Mouse (Mus musculus) macrophage (primary cell): ENCODE data around the gene Vash2. TPM values are rescaled to one million over a fixed set of nuclear protein-coding genes. Genes with fewer than 3 reads are reported as not detected.

Experiments
- H3K27ac ChIP-seq: fragments of 350-480 bp; formaldehyde crosslinking; 2 replicates; pipeline ENCODE4 v1.9.0; 2021
- H3K36me3 ChIP-seq: fragments of 350-480 bp; formaldehyde crosslinking; 2 replicates; pipeline ENCODE4 v1.9.0; 2021; ENCODE audit errors: inconsistent target
- H3K4me3 ChIP-seq: fragments of 350-480 bp; formaldehyde crosslinking; 2 replicates; pipeline ENCODE4 v1.9.0; 2021; ENCODE audit errors: inconsistent target
- H3K79me2 ChIP-seq: fragments of 350-480 bp; formaldehyde crosslinking; 2 replicates; pipeline ENCODE4 v1.9.0; 2021; ENCODE audit errors: inconsistent target
- WGBS: methylation state at CpG from one replicate; pipeline ENCODE4 v1.1.7; 2026; ENCODE audit warnings: inconsistent platforms; ENCODE audit not compliant: missing documents; 5-methylcytosine and 5-hydroxymethylcytosine counted together
- polyA plus RNA-seq: library from polyadenylated mRNA; stranded (reverse); fragments of 250-400 nt; gene quantifications from 3 replicates; pipeline ENCODE4 v1.2.4, GENCODE M21; 2018; ENCODE audit warnings: inconsistent platforms

The Vash2 gene
- polyA plus RNA-seq, 1 experiment from 2014 or later, result 1.9 TPM

DNA sequence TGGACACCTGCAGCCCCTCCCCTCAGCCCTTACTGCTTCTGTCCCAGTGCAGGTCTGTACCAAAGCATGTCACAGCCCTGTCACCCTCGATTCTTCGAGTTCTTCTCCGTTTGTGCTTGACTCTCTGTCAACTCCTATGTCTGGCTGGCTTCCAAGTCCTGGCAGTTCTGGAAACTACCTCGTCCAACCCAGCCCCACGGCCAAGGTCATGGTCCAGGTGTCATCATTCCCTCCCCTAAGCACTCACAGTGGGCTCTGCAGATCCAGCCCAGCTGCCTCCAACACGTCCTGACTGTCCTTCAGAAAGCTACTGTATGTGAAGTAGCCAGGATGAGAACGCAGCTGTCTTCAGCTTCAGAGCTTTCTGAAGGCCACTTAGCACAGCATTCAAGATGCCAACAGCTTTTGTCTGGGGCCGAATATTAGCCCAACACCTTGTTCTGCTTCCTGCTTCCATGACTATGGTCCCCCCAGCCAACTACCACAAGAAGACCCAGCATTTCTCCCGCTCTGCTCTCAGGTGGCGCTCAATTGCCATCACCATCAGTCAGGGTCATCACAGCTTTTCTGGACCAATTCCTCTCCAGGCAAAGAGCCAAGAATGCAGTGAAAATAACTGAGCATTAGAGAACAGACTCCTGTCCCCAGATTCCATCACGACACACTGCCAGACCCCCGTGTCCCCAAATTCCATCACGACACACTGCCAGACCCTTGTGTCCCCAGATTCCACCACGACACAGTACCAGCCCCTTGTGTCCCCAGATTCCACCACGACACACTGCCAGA lies 13.9 kb downstream of the Vash2 start:
- H3K79me2 ChIP-seq, result no peaks in the 10 kb centered on the region
- no peaks in the 10 kb centered on the region for H3K36me3 ChIP-seq
- WGBS, result 87% methylated on average over 15 of the region's 15 CpGs
- no peak overlapping the region for H3K4me3 ChIP-seq
- H3K27ac ChIP-seq, result no peak overlapping the region

DNA sequence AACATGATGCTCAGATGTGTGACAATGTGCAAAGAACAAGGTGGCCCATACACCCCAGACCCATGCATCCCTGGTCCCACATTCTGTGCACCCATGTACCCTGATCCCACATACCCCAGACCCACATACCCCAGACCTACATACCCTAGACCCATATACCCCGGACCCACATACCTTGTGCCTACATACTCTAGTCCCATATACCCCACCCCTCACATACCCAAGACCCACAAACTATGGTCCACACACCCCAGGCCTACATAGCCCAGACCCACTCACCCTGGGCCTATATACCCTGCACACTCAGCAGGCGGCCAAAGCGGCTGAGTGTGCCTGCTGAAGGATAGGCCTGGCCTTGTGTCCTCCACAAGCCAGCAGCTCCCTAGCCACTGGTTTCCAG lies 16.3 kb downstream of the Vash2 start:
- WGBS, result 92% methylated on average over 3 of the region's 3 CpGs
- Histone ChIP-seq H3K4me3 (no peak overlapping the region), H3K27ac (no peak overlapping the region), H3K79me2 (no peaks in the 10 kb centered on the region), H3K36me3 (no peaks in the 10 kb centered on the region)

- Histone ChIP-seq H3K4me3 (no peak overlapping the region), H3K36me3 (no peaks in the 10 kb centered on the region), H3K79me2 (no peaks in the 10 kb centered on the region), H3K27ac (no peak overlapping the region)
- 90% methylated on average over 5 of the region's 5 CpGs for WGBS
Observed at GRCm38 (mm10) chr1:190958821-190959220, 20.3 kb downstream of the Vash2 start.

DNA sequence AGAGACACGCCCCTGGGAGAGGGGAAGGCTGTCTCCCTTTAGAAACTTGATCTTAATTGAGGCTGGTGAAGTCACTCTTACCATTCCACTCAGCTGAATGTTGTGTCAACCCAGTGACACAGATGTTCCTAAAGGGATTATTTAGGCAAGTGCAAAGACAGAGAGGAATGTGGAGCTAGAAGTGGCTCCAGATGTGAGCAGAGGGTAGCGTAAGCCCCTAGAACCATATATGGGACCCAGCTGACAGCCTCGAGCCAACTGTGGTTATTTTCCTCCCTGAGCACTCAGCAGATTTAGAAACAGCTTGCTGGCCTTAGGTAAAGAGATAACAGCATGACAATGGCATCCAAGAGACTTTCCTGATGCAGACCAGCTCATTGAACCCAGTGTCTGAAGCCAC lies 26.1 kb downstream of the Vash2 start:
- WGBS, result 93% methylated on average over 3 of the region's 3 CpGs
- Histone ChIP-seq H3K4me3 (no peak overlapping the region), H3K79me2 (no peaks in the 10 kb centered on the region)

GRCm38 (mm10) chr1:190951014-190951413 lies 28.1 kb downstream of the Vash2 start:
- H3K4me3 ChIP-seq, result no peak overlapping the region
- no peak overlapping the region for H3K27ac ChIP-seq
- H3K79me2 ChIP-seq, result no peaks in the 10 kb centered on the region
- WGBS, result 96% methylated on average over 5 of the region's 5 CpGs
- H3K36me3 ChIP-seq, result peaks cover 2% of the 10 kb centered on the region

More for the DNA sequence above, 26.1 kb downstream of the Vash2 start:
- Histone ChIP-seq H3K27ac (no peak overlapping the region), H3K36me3 (no peaks in the 10 kb centered on the region)

DNA sequence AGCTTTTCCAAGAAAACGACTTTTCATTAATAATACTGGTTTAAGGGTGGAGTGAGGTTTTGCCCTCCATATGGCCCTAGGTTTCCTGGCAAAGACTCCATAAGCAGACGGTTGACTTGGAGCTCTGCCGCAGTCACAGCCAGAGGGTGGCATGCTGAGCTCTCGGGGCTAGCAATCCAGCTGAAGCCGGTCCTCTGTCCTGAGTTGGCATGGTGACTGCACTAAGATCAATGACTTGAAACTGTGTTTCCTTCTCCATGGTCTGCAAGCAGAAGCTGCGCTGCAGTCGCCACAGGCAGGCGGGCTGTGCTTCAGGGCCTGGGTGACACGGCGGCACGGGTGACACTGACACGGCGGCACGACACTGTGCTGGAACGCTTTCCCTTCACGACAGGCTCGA lies 30.2 kb downstream of the Vash2 start:
- H3K79me2 ChIP-seq, result no peaks in the 10 kb centered on the region
- H3K27ac ChIP-seq, result no peak overlapping the region
- H3K4me3 ChIP-seq, result no peak overlapping the region
- peaks cover 19% of the 10 kb centered on the region for H3K36me3 ChIP-seq
- WGBS, result 95% methylated on average over 17 of the region's 17 CpGs

DNA sequence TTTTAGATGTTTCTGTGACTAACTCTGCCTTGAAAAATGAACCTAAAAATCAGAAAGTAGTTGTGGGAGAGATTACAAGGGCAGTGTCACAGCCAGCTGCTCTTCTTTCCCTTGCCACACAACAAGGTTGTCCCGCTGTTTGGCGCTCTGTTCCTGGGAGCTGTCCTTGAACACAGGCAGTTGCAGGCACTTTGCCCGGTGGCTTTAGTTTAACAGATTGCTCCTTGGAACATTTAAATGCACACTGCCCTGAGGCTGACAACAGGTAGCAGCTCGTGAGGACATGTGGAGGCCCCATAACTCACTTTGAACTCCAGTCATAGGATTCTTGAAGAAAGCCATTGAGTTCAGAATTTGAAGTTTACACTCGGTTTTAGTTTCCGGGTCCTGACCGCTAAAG lies 30.7 kb downstream of the Vash2 start:
- 98% methylated on average over 7 of the region's 7 CpGs for WGBS
- Histone ChIP-seq H3K36me3 (peaks cover 23% of the 10 kb centered on the region), H3K27ac (no peak overlapping the region), H3K79me2 (no peaks in the 10 kb centered on the region), H3K4me3 (no peak overlapping the region)

DNA sequence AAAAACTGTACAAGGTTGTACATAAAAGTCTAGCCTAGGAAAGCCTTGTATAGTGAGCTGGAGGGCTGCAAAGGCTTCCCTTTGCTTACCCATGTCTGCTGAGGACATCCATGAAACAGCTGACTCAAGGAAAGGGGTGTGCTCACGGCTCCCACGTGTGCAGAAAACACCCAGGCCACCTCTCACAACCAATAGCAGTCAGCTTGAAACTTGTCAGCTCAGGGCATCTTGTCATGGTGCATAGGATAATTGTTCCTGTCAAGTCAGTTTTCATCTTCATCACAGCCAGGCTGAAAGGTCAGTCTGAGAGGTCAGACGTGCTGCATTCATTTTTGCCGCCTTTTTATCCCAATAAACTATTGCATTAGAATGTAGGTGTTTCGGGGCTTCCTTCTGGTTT lies 31.1 kb downstream of the Vash2 start:
- H3K27ac ChIP-seq, result no peak overlapping the region
- peaks cover 26% of the 10 kb centered on the region for H3K36me3 ChIP-seq
- WGBS, result 94% methylated on average over 5 of the region's 5 CpGs

GRCm38 (mm10) chr1:190944109-190944760 lies 34.9 kb downstream of the Vash2 start:
- Histone ChIP-seq H3K79me2 (no peaks in the 10 kb centered on the region), H3K27ac (no peak overlapping the region), H3K4me3 (no peak overlapping the region), H3K36me3 (peaks cover 64% of the 10 kb centered on the region)
- 59% methylated on average over 6 of the region's 6 CpGs for WGBS

More for the DNA sequence above, 31.1 kb downstream of the Vash2 start:
- no peaks in the 10 kb centered on the region for H3K79me2 ChIP-seq
- no peak overlapping the region for H3K4me3 ChIP-seq

DNA sequence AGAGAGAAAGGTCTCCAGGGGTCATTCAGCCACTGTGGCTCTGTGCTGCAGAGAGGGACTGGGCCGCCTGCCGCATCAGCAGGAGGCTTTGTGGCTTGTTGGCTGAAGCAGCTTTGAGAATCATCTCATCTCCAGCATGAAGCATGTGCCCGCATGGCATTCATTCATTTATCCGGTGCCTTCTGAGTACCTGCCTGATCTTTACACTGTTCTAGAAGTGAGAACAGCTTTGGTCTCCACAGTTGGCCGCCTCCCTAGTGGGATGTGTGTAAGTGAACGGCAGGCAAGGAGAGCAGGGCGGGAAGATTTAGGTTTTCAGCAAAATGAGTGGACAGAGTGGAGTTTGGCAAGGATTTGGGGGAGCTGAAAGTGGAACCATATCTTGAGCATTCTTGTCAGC lies 39.3 kb downstream of the Vash2 start:
- Histone ChIP-seq H3K4me3 (no peak overlapping the region), H3K36me3 (peaks cover 94% of the 10 kb centered on the region), H3K79me2 (no peaks in the 10 kb centered on the region; the same call in 1 of the 2 replicates), H3K27ac (no peak overlapping the region)
- 95% methylated on average over 7 of the region's 7 CpGs for WGBS

- Histone ChIP-seq H3K36me3 (peaks cover 14% of the 10 kb centered on the region), H3K79me2 (peaks cover 47% of the 10 kb centered on the region), H3K27ac (no peak overlapping the region), H3K4me3 (no peak overlapping the region; the same call in 1 of the 2 replicates)
- WGBS, result 98% methylated on average over 6 of the region's 6 CpGs
Observed at GRCm38 (mm10) chr1:190930181-190930580, 48.9 kb downstream of the Vash2 start.

DNA sequence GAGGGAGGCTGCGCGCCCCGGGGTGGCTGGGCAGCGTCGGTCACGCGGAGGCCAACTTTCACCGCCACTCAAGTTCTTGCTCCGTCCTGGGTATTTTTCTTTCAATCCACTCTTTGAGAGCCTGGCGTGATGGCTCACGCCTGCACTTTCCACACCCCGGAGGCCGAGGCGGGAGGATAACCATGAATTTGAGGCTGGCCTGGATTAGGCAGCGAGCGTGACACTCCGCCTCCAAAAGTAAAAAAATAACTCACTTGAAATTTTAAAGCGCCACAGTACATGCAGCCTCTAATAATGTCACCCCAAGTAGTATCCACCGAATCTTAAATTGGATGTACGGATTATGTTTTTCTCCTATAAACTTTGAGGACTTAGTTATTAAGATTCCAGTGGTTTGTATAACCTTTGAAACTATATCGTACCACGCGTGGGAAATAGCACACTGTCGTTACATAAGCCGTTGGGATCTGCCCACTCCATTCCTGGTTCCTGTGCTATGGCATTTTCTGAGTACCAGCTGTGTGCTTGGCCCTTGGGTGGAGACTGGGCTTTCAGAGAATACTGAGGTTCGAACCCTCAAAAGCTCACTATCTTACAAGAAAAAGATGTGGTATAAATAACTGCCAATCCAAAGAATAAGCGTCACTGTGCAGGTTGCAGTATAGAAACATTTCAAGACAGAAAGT lies 49.9 kb downstream of the Vash2 start:
- Histone ChIP-seq H3K4me3 (peak overlapping the region; percentile 72), H3K27ac (peak overlapping the region; percentile 82), H3K79me2 (peaks cover 42% of the 10 kb centered on the region), H3K36me3 (peaks cover 4% of the 10 kb centered on the region; the same call in 1 of the 2 replicates)
- 3% methylated on average over 27 of the region's 27 CpGs for WGBS

- peak overlapping the region; percentile 82 for H3K27ac ChIP-seq
- peaks cover 35% of the 10 kb centered on the region for H3K79me2 ChIP-seq
- under 1% methylated on average over 48 of the region's 79 CpGs for WGBS
- peak overlapping the region; percentile 78 for H3K4me3 ChIP-seq
- no peaks in the 10 kb centered on the region; the same call in 1 of the 2 replicates for H3K36me3 ChIP-seq
Observed at GRCm38 (mm10) chr1:190928370-190929009, 50.6 kb downstream of the Vash2 start.

- WGBS, result 8% methylated on average over 15 of the region's 16 CpGs
- peak overlapping the region; percentile 82 for H3K27ac ChIP-seq
- H3K79me2 ChIP-seq, result peaks cover 29% of the 10 kb centered on the region
- H3K36me3 ChIP-seq, result no peaks in the 10 kb centered on the region; the same call in 1 of the 2 replicates
- peak overlapping the region; percentile 78 for H3K4me3 ChIP-seq
Observed at GRCm38 (mm10) chr1:190927751-190928369, 51.2 kb downstream of the Vash2 start.
